In genomic region chr11:15619963-15620362, GRCm38 (mm10) we compare ENCODE assay signal across 11 mouse cellular contexts.
"Had no signal": no experiment of that assay in that cellular context is flagged by ENCODE, and none has a peak within 500 bp of the region (broad histone marks: within the 10 kb centered on the region; RNA-seq: fewer than 3 reads in every experiment).

No protein-coding gene starts in this region.

- H3K4me1 ChIP-seq: limb, embryonic 13.5 days; neural tube, embryonic 13.5 days had no signal

- H3K36me3 ChIP-seq: limb, embryonic 13.5 days; neural tube, embryonic 13.5 days had no signal

- H3K4me3 ChIP-seq: layer of hippocampus, adult 2 months; limb, embryonic 13.5 days; neural tube, embryonic 13.5 days had no signal

- H3K27me3 ChIP-seq: limb, embryonic 13.5 days; neural tube, embryonic 13.5 days had no signal

- DNase-seq: kidney, adult 18-20 months; kidney, postnatal 10 days; kidney, postnatal 4 days; lung, adult 18-20 months; right cerebral cortex, adult 18-20 months; right cerebral cortex, postnatal 25 days; thymus, postnatal 36 days had no signal

- H3K27ac ChIP-seq: layer of hippocampus, adult 2 months; limb, embryonic 13.5 days; liver, embryonic 14.5 days; neural tube, embryonic 13.5 days had no signal

- H3K9ac ChIP-seq: limb, embryonic 13.5 days; liver, embryonic 14.5 days; neural tube, embryonic 13.5 days had no signal

- H3K4me2 ChIP-seq: limb, embryonic 13.5 days; neural tube, embryonic 13.5 days had no signal

- H3K9me3 ChIP-seq: limb, embryonic 13.5 days; neural tube, embryonic 13.5 days had no signal
